Mouse (Mus musculus) heart, adult 8-10 months (tissue): ENCODE results near the gene Gm17416. TPM values are rescaled to one million over a fixed set of nuclear protein-coding genes. Genes with fewer than 3 reads are reported as not detected.

ENCODE experiments used
- DNase-seq: peaks from one replicate; pipeline ENCODE4 v3.0.0; 2022; ENCODE audit warnings: low spot score
- total RNA-seq, 4 experiments: library from RNA; stranded (reverse); gene quantifications; 2 replicates each; pipeline ENCODE4 v1.2.4; 2022

Gene Gm17416
- total RNA-seq, result not detected

- no peak for DNase-seq
Observed at GRCm38 (mm10) chr2:152569038-152569437, at the start of gene Gm17416. TSS of gene Gm17416 (plus strand) at chr2:152569338.

GRCm38 (mm10) chr2:152539944-152540710 lies 29.0 kb upstream of the Gm17416 start, which contains the start of gene Defb29:
TSS of gene Defb29 (minus strand) at chr2:152540098.
- no peak for DNase-seq

- no peak for DNase-seq
Observed at GRCm38 (mm10) chr2:152541979-152542378, 27.2 kb upstream of the Gm17416 start.

- no peak for DNase-seq
Observed at GRCm38 (mm10) chr2:152542897-152543296, 26.2 kb upstream of the Gm17416 start.

GRCm38 (mm10) chr2:152543478-152543877 lies 25.7 kb upstream of the Gm17416 start:
- no peak for DNase-seq

- no peak for DNase-seq
Observed at GRCm38 (mm10) chr2:152544691-152545090, 24.4 kb upstream of the Gm17416 start.

GRCm38 (mm10) chr2:152548124-152548523 lies 21.0 kb upstream of the Gm17416 start:
- no peak for DNase-seq

GRCm38 (mm10) chr2:152553774-152554423 lies 15.2 kb upstream of the Gm17416 start:
- peak; percentile 13 for DNase-seq

GRCm38 (mm10) chr2:152556655-152557054 lies 12.5 kb upstream of the Gm17416 start:
- DNase-seq, result no peak

- DNase-seq, result no peak
Observed at GRCm38 (mm10) chr2:152569881-152570280, 743 bp downstream of the Gm17416 start.

GRCm38 (mm10) chr2:152570313-152570712 lies 1.2 kb downstream of the Gm17416 start:
- no peak for DNase-seq

- no peak for DNase-seq
Observed at GRCm38 (mm10) chr2:152572114-152572794, 3.1 kb downstream of the Gm17416 start, which contains the start of gene Defb21. TSS of gene Defb21 (plus strand) at chr2:152572744.

- DNase-seq, result no peak
Observed at GRCm38 (mm10) chr2:152573484-152573883, 4.3 kb downstream of the Gm17416 start.

GRCm38 (mm10) chr2:152580107-152580506 lies 11.0 kb downstream of the Gm17416 start, which contains the start of gene Defb19:
TSS of gene Defb19 (minus strand) at chr2:152580312.
- DNase-seq, result no peak

- DNase-seq, result no peak
Observed at GRCm38 (mm10) chr2:152580612-152581011, 11.5 kb downstream of the Gm17416 start.

GRCm38 (mm10) chr2:152586926-152587560 lies 17.9 kb downstream of the Gm17416 start:
- DNase-seq, result no peak

- no peak for DNase-seq
Observed at GRCm38 (mm10) chr2:152588450-152588849, 19.3 kb downstream of the Gm17416 start.

GRCm38 (mm10) chr2:152589021-152589420 lies 19.9 kb downstream of the Gm17416 start:
- DNase-seq, result no peak

GRCm38 (mm10) chr2:152599299-152599698 lies 30.2 kb downstream of the Gm17416 start, which contains the start of gene Defb45:
TSS of gene Defb45 (minus strand) at chr2:152599399.
- DNase-seq, result no peak

GRCm38 (mm10) chr2:152600076-152600475 lies 30.9 kb downstream of the Gm17416 start:
- no peak for DNase-seq

- no peak for DNase-seq
Observed at GRCm38 (mm10) chr2:152601275-152601960, 32.3 kb downstream of the Gm17416 start.
